ENCODE assay signal across 10 mouse cellular contexts in genomic region chr13:113209624-113210023, GRCm38 (mm10). TPM values are rescaled to one million over a fixed set of nuclear protein-coding genes. Genes with fewer than 3 reads are reported as not detected.
DNase-seq lines count a peak whose midpoint lies in the region; ATAC-seq and TF ChIP-seq lines count a peak whose summit lies in the region.
"Had no signal": no experiment of that assay in that cellular context is flagged by ENCODE, and none has a peak within 500 bp of the region (broad histone marks: within the 10 kb centered on the region; RNA-seq: fewer than 3 reads in every experiment).

Esm1 (plus strand) TSS chr13:113209659.

- H3K9me3 ChIP-seq in heart, embryonic 14.5 days (ENCODE audit: control insufficient read depth, low read length): no peaks in the 10 kb centered on the region
- H3K9me3 ChIP-seq in embryonic facial prominence, embryonic 14.5 days (ENCODE audit: control insufficient read depth, low read length): no peaks in the 10 kb centered on the region
- no peaks in the 10 kb centered on the region for H3K9me3 ChIP-seq in kidney, postnatal 0 days (replicated peaks; ENCODE audit: low read length)
- no peaks in the 10 kb centered on the region for H3K9me3 ChIP-seq in midbrain, postnatal 0 days (ENCODE audit: low read length)

- no peak within 1 kb of the TSS for H3K9ac ChIP-seq in heart, embryonic 14.5 days (ENCODE audit: low read length)
- 0 out of 2 replicates have a peak within 1 kb of the TSS, but pooled peaks have one; percentile 28 for H3K9ac ChIP-seq in embryonic facial prominence, embryonic 14.5 days (ENCODE audit: low read depth, low read length)
- 0 out of 2 replicates have a peak within 1 kb of the TSS, but pooled peaks have one; percentile 13 for H3K9ac ChIP-seq in kidney, postnatal 0 days (ENCODE audit: low read depth, low read length)
- no peak within 1 kb of the TSS for H3K9ac ChIP-seq in midbrain, postnatal 0 days (replicated peaks; ENCODE audit: low read length, poor library complexity, severe bottlenecking)

- no peak for TF ChIP-seq CTCF in kidney, postnatal 0 days (IDR thresholded peaks at IDR 0.05; ENCODE audit: low read depth)
- no peak for TF ChIP-seq CTCF in midbrain, postnatal 0 days (IDR thresholded peaks at IDR 0.05)

- peaks cover 3 to 11% of the 10 kb centered on the region in 2 experiments; a peak in 2 of 4 replicates for H3K4me1 ChIP-seq in heart, embryonic 14.5 days (ENCODE audit: control insufficient read depth in 2 of 2, insufficient read depth in 2 of 2, low read length in 2 of 2)
- peaks cover 8% of the 10 kb centered on the region; the same call in 1 of the 2 replicates for H3K4me1 ChIP-seq in embryonic facial prominence, embryonic 14.5 days (ENCODE audit: control insufficient read depth, insufficient read depth, low read length)
- H3K4me1 ChIP-seq in kidney, postnatal 0 days (replicated peaks; ENCODE audit: insufficient read depth, low read length): no peaks in the 10 kb centered on the region
- no peaks in the 10 kb centered on the region for H3K4me1 ChIP-seq in midbrain, postnatal 0 days (ENCODE audit: insufficient read depth, low read length)

- intact Hi-C loops in heart, postnatal 14 days (cut with DNase I): no loop called here

- no peak for ATAC-seq in heart, embryonic 14.5 days (ENCODE audit: insufficient number of reproducible peaks, insufficient read depth, low FRiP score, low read depth)
- ATAC-seq in embryonic facial prominence, embryonic 14.5 days (ENCODE audit: low read depth): no peak
- no peak for ATAC-seq in kidney, postnatal 0 days (replicated peaks; ENCODE audit: low FRiP score, low read depth)
- ATAC-seq in midbrain, postnatal 0 days (ENCODE audit: low FRiP score): peak; percentile 16; the same call in 1 of the 2 replicates
- ATAC-seq: Patski had no signal

- H3K36me3 ChIP-seq in heart, embryonic 14.5 days (ENCODE audit: control insufficient read depth, insufficient read depth, low read length): no peaks in the 10 kb centered on the region
- no peaks in the 10 kb centered on the region for H3K36me3 ChIP-seq in embryonic facial prominence, embryonic 14.5 days (ENCODE audit: control insufficient read depth, insufficient read depth, low read length)
- no peaks in the 10 kb centered on the region for H3K36me3 ChIP-seq in kidney, postnatal 0 days (ENCODE audit: insufficient read depth, low read length)
- no peaks in the 10 kb centered on the region for H3K36me3 ChIP-seq in midbrain, postnatal 0 days (ENCODE audit: insufficient read depth, low read length)

- WGBS in heart, embryonic 14.5 days: 30% methylated on average over 15 of the region's 15 CpGs
- WGBS in embryonic facial prominence, embryonic 14.5 days: 33% methylated on average over 15 of the region's 15 CpGs
- WGBS in kidney, postnatal 0 days: 31% methylated on average over 15 of the region's 15 CpGs
- 49% methylated on average over 15 of the region's 15 CpGs for WGBS in midbrain, postnatal 0 days

- DNase-seq in heart, postnatal 14 days: no peak
- peak; percentile 30 for DNase-seq in embryonic facial prominence, embryonic 14.5 days (ENCODE audit: low spot score)
- DNase-seq in kidney, postnatal 0 days (ENCODE audit: low spot score): no peak
- DNase-seq in midbrain, postnatal 0 days (ENCODE audit: low spot score): no peak
- no peak for DNase-seq in frontal cortex, adult 2 months (ENCODE audit: extremely low spot score in 1 of 2, low spot score in 1 of 2)
- DNase-seq in right cerebral cortex, postnatal 14 days: no peak
- DNase-seq in layer of hippocampus, adult 9-10 months (ENCODE audit: low spot score): no peak

- H3K27me3 ChIP-seq in heart, embryonic 14.5 days (ENCODE audit: control insufficient read depth, insufficient read depth, low read length): peaks cover 4% of the 10 kb centered on the region; the same call in 1 of the 2 replicates
- H3K27me3 ChIP-seq in embryonic facial prominence, embryonic 14.5 days (replicated peaks; ENCODE audit: control insufficient read depth, insufficient read depth, low read length): peaks cover 7% of the 10 kb centered on the region; the same call in 1 of the 2 replicates
- 0 out of 2 replicates have a peak, but pooled peaks cover 4% of the 10 kb centered on the region for H3K27me3 ChIP-seq in kidney, postnatal 0 days (ENCODE audit: insufficient read depth, low read length)
- H3K27me3 ChIP-seq in midbrain, postnatal 0 days (ENCODE audit: insufficient read depth, low read length): peaks cover 5% of the 10 kb centered on the region; the same call in 1 of the 2 replicates
- H3K27me3 ChIP-seq: Patski had no signal

- H3K4me2 ChIP-seq in heart, embryonic 14.5 days (ENCODE audit: low read length): peak within 1 kb of the TSS; percentile 56
- peak within 1 kb of the TSS; percentile 23 for H3K4me2 ChIP-seq in embryonic facial prominence, embryonic 14.5 days (ENCODE audit: low read depth, low read length)
- H3K4me2 ChIP-seq in kidney, postnatal 0 days (ENCODE audit: low read length): peak within 1 kb of the TSS; percentile 32
- peak within 1 kb of the TSS; percentile 32 for H3K4me2 ChIP-seq in midbrain, postnatal 0 days (ENCODE audit: low read depth, low read length, poor library complexity, severe bottlenecking)

- no peak within 1 kb of the TSS for H3K27ac ChIP-seq in heart, embryonic 14.5 days (replicated peaks in 1 of 2; ENCODE audit: control insufficient read depth in 1 of 2, insufficient read depth in 1 of 2, low read depth in 2 of 2, low read length in 2 of 2)
- no peak within 1 kb of the TSS for H3K27ac ChIP-seq in embryonic facial prominence, embryonic 14.5 days (replicated peaks; ENCODE audit: low read depth, low read length)
- H3K27ac ChIP-seq in kidney, postnatal 0 days: no peak within 1 kb of the TSS
- H3K27ac ChIP-seq in midbrain, postnatal 0 days (ENCODE audit: low read depth, low read length): no peak within 1 kb of the TSS

- H3K4me3 ChIP-seq in heart, embryonic 14.5 days (ENCODE audit: control insufficient read depth in 1 of 2, insufficient read depth in 1 of 2, low read depth in 1 of 2, low read length in 2 of 2): peak within 1 kb of the TSS; percentile 3 to 9; a peak in 1 of 4 replicates
- 0 out of 2 replicates have a peak within 1 kb of the TSS, but pooled peaks have one; percentile 9 for H3K4me3 ChIP-seq in embryonic facial prominence, embryonic 14.5 days (ENCODE audit: low read depth, low read length)
- H3K4me3 ChIP-seq in kidney, postnatal 0 days (replicated peaks; ENCODE audit: low read depth, low read length): peak within 1 kb of the TSS; percentile 24; the same call in 1 of the 2 replicates
- peak within 1 kb of the TSS; percentile 14; the same call in 1 of the 2 replicates for H3K4me3 ChIP-seq in midbrain, postnatal 0 days (ENCODE audit: low read depth, low read length)
- H3K4me3 ChIP-seq: myocyte had no signal

RNA-seq across cellular contexts. Expression of gene Esm1, which starts in this region (rescaled TPM):
- 0.82 and 1.1 TPM in 2 replicates for polyA plus RNA-seq in heart, embryonic 14.5 days (2014; fragmentation: Nextera tagmentation; extraction: Ambion mirVana)
- total RNA-seq in heart, postnatal 14 days (2021): under 1 TPM; 0.60 to 1.00 TPM
- polyA plus RNA-seq in embryonic facial prominence, embryonic 14.5 days (2014; fragmentation: Nextera tagmentation; extraction: Ambion mirVana): 1.8 and 2.3 TPM in 2 replicates
- polyA plus RNA-seq in kidney, postnatal 0 days (2015; fragmentation: Nextera tagmentation; extraction: Ambion mirVana): 4.3 and 5.0 TPM in 2 replicates
- 0.44 and 1.1 TPM in 2 replicates for total RNA-seq in midbrain, postnatal 0 days (2014; rRNA removed)
- 1.2 and 3.0 TPM in 2 replicates for polyA plus RNA-seq in midbrain, postnatal 0 days (2015; fragmentation: Nextera tagmentation; extraction: Ambion mirVana)
- polyA plus RNA-seq in frontal cortex, adult 2 months (2012; rRNA removed): 0.44 and 0.56 TPM in 2 replicates
- polyA plus RNA-seq: myocyte, Patski had no signal

Comparison
In these comparisons a context has a peak if more than half of its experiments do, and no peak if none do; other contexts are left out.
1. H3K9ac ChIP-seq: peak in embryonic facial prominence, embryonic 14.5 days (single experiment) and kidney, postnatal 0 days (single experiment); none in heart, embryonic 14.5 days (single experiment) and midbrain, postnatal 0 days (single experiment).
2. Peak in every context shown above with its lines, with median percentiles within 50 percentile points of each other: H3K4me2 ChIP-seq and H3K4me3 ChIP-seq.